Mouse (Mus musculus): ENCODE measurements at regions not wholly inside any gene's neighbourhood (a gene's known extent, or its start where the extent isn't known, plus 50 kb on each side); places are given as distances from the start of the nearest gene placed in this dataset.

DNA sequence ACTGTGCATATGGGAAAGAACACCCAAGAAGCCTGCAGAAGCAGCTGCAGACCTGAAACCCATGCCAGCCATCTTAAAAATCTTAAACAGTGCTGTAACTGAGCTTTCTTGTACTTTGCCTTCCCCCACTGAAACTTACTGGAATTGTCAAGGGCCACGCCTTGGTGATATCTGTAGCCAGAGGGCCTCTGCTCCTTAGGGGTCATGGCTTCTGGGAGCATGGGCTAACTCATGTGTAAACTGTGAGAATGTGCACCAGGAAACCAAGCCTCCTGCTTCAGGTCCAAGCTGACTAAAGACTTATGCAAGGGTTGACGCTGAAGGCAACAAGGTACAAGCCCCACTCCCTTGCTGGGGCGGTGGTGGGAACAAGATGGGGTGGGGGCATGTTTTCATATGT, 73.8 kb upstream of the Hes1 start:
- TF ChIP-seq TCF12 (IDR thresholded peaks at IDR 0.05; ENCODE audit: insufficient read depth, poor library complexity, severe bottlenecking) (no peak), POLR2AphosphoS2 (IDR thresholded peaks at IDR 0.05; ENCODE audit: insufficient read length, low read depth) (no peak), MYOD1 (IDR thresholded peaks at IDR 0.05; ENCODE audit: control insufficient read depth in 1 of 3, insufficient read length in 2 of 3, low read depth in 2 of 3) (no peak), POLR2A (IDR thresholded peaks at IDR 0.05; ENCODE audit: insufficient read length, low read depth) (no peak), E2F4 (IDR thresholded peaks at IDR 0.05; ENCODE audit: insufficient read depth) (no peak), SRF (IDR thresholded peaks at IDR 0.05; ENCODE audit: control insufficient read depth, insufficient read length, low read depth) (no peak), USF1 (IDR thresholded peaks at IDR 0.05; ENCODE audit: low read depth) (no peak), MAX (IDR thresholded peaks at IDR 0.05; ENCODE audit: low read depth) (no peak), MYOG (IDR thresholded peaks at IDR 0.05; ENCODE audit: control insufficient read depth in 1 of 3, insufficient read depth in 1 of 3, insufficient read length in 2 of 3, low read depth in 2 of 3) (no peak), REST (IDR thresholded peaks at IDR 0.05; ENCODE audit: insufficient read depth, insufficient read length) (no peak), TCF3 (IDR thresholded peaks at IDR 0.05; ENCODE audit: insufficient read length, low read depth) (no peak)
